Mouse (Mus musculus) embryonic facial prominence, embryonic 15.5 days (tissue): ENCODE results near the gene Tbl1xr1. TPM values are rescaled to one million over a fixed set of nuclear protein-coding genes. Genes with fewer than 3 reads are reported as not detected.

Experiments
- ATAC-seq: fragments of 200-750 bp; cut with Nextera tagmentation; 2 replicates; pipeline ENCODE4 v1.8.0; 2017; ENCODE audit warnings: low read depth, moderate TSS enrichment; ENCODE audit not compliant: insufficient number of reproducible peaks, low FRiP score, low TSS enrichment
- H3K27ac ChIP-seq: fragments of 300-500 bp; sonication (generic); replicated peaks from 2 replicates; pipeline ENCODE4 v1.5.1; 2015; ENCODE audit warnings: mild to moderate bottlenecking, inconsistent platforms
- H3K27me3 ChIP-seq: fragments of 300-500 bp; sonication (generic); 2 replicates; pipeline ENCODE4 v1.6.1; 2015; ENCODE audit warnings: inconsistent platforms
- H3K36me3 ChIP-seq: fragments of 300-500 bp; sonication (generic); 2 replicates; pipeline ENCODE4 v1.6.1; 2015; ENCODE audit warnings: mild to moderate bottlenecking, inconsistent platforms
- H3K4me1 ChIP-seq: fragments of 300-500 bp; sonication (generic); 2 replicates; pipeline ENCODE4 v1.6.1; 2015; ENCODE audit warnings: inconsistent platforms
- H3K4me2 ChIP-seq: fragments of 300-500 bp; sonication (generic); replicated peaks from 2 replicates; pipeline ENCODE4 v1.6.1; 2015; ENCODE audit warnings: mild to moderate bottlenecking, inconsistent platforms
- H3K4me3 ChIP-seq: fragments of 300-500 bp; sonication (generic); replicated peaks from 2 replicates; pipeline ENCODE4 v1.5.1; 2015; ENCODE audit warnings: mild to moderate bottlenecking, inconsistent platforms
- H3K9ac ChIP-seq: fragments of 300-500 bp; sonication (generic); 2 replicates; pipeline ENCODE4 v1.6.1; 2015; ENCODE audit warnings: inconsistent platforms
- H3K9me3 ChIP-seq: fragments of 300-500 bp; sonication (generic); replicated peaks from 2 replicates; pipeline ENCODE4 v1.6.1; 2016; ENCODE audit warnings: inconsistent platforms
- WGBS: fragments of 180-500 bp; shearing (Covaris S2); methylation state at CpG from one replicate; pipeline ENCODE4 v1.1.7; 2015; 5-methylcytosine and 5-hydroxymethylcytosine counted together
- polyA plus RNA-seq: library from polyadenylated mRNA; unstranded; fragments of >200 nt; fragmentation: Nextera tagmentation; extraction: Ambion mirVana; gene quantifications from 2 replicates; pipeline ENCODE4 v1.2.1, GENCODE M21; 2015

The Tbl1xr1 gene
- polyA plus RNA-seq, 1 experiment from 2014 or later = 28.3 TPM

- no peak overlapping the region for H3K4me2 ChIP-seq
- H3K27me3 ChIP-seq = no peaks in the 10 kb centered on the region
- ATAC-seq = no peak
- H3K9me3 ChIP-seq = no peaks in the 10 kb centered on the region
- no peak overlapping the region for H3K27ac ChIP-seq
- H3K4me3 ChIP-seq = no peak overlapping the region
- WGBS = 85% methylated on average over 5 of the region's 5 CpGs
- peaks cover 7% of the 10 kb centered on the region; the same call in 1 of the 2 replicates for H3K4me1 ChIP-seq
- no peak overlapping the region for H3K9ac ChIP-seq
- H3K36me3 ChIP-seq = no peaks in the 10 kb centered on the region
Observed at GRCm38 (mm10) chr3:22173171-22173570, 96.7 kb downstream of the Tbl1xr1 start.

- no peaks in the 10 kb centered on the region for H3K36me3 ChIP-seq
- H3K9me3 ChIP-seq = no peaks in the 10 kb centered on the region
- 26% methylated on average over 4 of the region's 4 CpGs for WGBS
- no peak overlapping the region for H3K4me3 ChIP-seq
- no peak overlapping the region for H3K4me2 ChIP-seq
- no peaks in the 10 kb centered on the region for H3K27me3 ChIP-seq
- H3K4me1 ChIP-seq = 0 out of 2 replicates have a peak, but pooled peaks cover 4% of the 10 kb centered on the region
- ATAC-seq = no peak
- H3K27ac ChIP-seq = no peak overlapping the region
- no peak overlapping the region for H3K9ac ChIP-seq
Observed at GRCm38 (mm10) chr3:22174232-22174631, 97.8 kb downstream of the Tbl1xr1 start.

- no peak for ATAC-seq
- H3K9me3 ChIP-seq = no peaks in the 10 kb centered on the region
- H3K4me1 ChIP-seq = no peaks in the 10 kb centered on the region
- no peaks in the 10 kb centered on the region for H3K27me3 ChIP-seq
- no peak overlapping the region for H3K4me3 ChIP-seq
- WGBS = 84% methylated on average over 4 of the region's 4 CpGs
- H3K27ac ChIP-seq = no peak overlapping the region
- no peak overlapping the region for H3K9ac ChIP-seq
- H3K4me2 ChIP-seq = no peak overlapping the region
- no peaks in the 10 kb centered on the region for H3K36me3 ChIP-seq
Observed at GRCm38 (mm10) chr3:22180076-22180475, 103.6 kb downstream of the Tbl1xr1 start.

DNA sequence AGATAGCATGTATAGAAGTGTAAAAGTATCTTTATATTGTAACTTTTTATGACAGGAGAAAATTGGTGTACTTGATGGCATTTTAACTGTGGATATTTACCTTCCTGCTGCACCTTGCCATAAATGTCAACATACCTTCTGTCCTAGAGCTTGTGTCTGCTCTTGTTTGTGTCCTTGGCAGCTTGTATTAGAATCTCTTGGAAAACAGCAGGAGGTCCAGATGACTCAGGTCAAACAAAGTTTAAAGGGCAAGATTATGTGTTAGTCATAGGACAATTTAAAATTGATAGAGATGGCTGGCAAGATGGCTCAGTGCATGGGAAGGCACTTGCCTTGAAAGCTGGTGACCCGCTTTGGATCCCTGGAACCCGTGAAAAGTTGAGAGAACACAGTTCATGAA is 104.6 kb downstream of the Tbl1xr1 start:
- Histone ChIP-seq H3K4me1 (no peaks in the 10 kb centered on the region), H3K27ac (no peak overlapping the region), H3K4me3 (no peak overlapping the region), H3K9ac (no peak overlapping the region), H3K4me2 (no peak overlapping the region), H3K9me3 (no peaks in the 10 kb centered on the region), H3K36me3 (no peaks in the 10 kb centered on the region), H3K27me3 (no peaks in the 10 kb centered on the region)
- 91% methylated on average over 2 of the region's 2 CpGs for WGBS
- ATAC-seq = no peak

- 83% methylated on average over 4 of the region's 4 CpGs for WGBS
- no peaks in the 10 kb centered on the region for H3K27me3 ChIP-seq
- H3K36me3 ChIP-seq = 0 out of 2 replicates have a peak, but pooled peaks cover 3% of the 10 kb centered on the region
- H3K9ac ChIP-seq = no peak overlapping the region
- ATAC-seq = no peak
- no peaks in the 10 kb centered on the region for H3K9me3 ChIP-seq
- no peak overlapping the region for H3K27ac ChIP-seq
- no peaks in the 10 kb centered on the region for H3K4me1 ChIP-seq
- no peak overlapping the region for H3K4me2 ChIP-seq
- H3K4me3 ChIP-seq = no peak overlapping the region
Observed at GRCm38 (mm10) chr3:22185265-22185664, 108.8 kb downstream of the Tbl1xr1 start.

DNA sequence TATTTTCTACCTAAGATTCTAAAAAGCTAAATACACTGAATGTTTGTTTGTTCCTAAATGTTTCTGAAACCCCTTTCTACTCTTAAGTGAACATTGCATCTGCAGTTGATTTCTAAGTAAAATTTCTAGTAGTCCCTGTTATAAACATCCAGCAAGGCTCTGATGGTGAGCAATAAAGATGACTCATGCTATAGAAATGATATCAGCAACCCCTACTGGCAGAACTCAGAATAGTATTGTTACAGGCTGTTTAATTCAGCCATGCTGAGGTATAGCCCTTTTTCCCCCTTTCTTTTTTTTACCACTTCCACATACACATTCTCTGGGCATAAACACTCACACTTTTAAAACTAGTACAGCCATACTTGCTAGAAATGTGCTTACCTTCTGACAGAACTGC is 114.0 kb downstream of the Tbl1xr1 start:
- Histone ChIP-seq H3K9me3 (no peaks in the 10 kb centered on the region), H3K36me3 (peaks cover 36% of the 10 kb centered on the region), H3K4me1 (no peaks in the 10 kb centered on the region), H3K27ac (no peak overlapping the region), H3K27me3 (no peaks in the 10 kb centered on the region), H3K4me3 (no peak overlapping the region), H3K4me2 (no peak overlapping the region), H3K9ac (no peak overlapping the region)
- ATAC-seq = no peak

DNA sequence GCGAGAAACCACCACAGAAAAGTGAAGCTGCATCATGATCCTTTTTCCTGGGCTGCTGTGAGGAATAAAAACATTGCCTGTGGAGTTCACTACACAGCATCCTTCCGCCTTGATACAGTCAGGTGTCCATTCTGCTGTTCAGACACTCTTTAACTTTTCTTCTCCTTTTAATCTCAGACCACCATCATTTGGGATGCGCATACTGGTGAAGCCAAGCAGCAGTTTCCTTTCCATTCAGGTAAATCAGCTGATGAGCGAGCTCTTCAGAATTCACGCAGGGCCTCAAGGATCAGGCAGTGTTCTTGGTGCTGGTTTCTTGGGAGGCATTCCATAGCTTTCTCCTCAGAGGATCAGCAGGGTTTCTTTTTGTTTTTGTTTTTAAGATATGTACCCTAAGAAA is 116.5 kb downstream of the Tbl1xr1 start:
- WGBS = 94% methylated on average over 5 of the region's 5 CpGs
- Histone ChIP-seq H3K9ac (no peak overlapping the region), H3K4me2 (no peak overlapping the region), H3K27ac (no peak overlapping the region), H3K27me3 (no peaks in the 10 kb centered on the region), H3K9me3 (no peaks in the 10 kb centered on the region), H3K4me1 (no peaks in the 10 kb centered on the region), H3K36me3 (peaks cover 43% of the 10 kb centered on the region), H3K4me3 (no peak overlapping the region)
- ATAC-seq = no peak

- Histone ChIP-seq H3K36me3 (peaks cover 55% of the 10 kb centered on the region), H3K4me3 (no peak overlapping the region), H3K9ac (no peak overlapping the region), H3K27me3 (no peaks in the 10 kb centered on the region), H3K4me1 (no peaks in the 10 kb centered on the region), H3K27ac (no peak overlapping the region), H3K9me3 (no peaks in the 10 kb centered on the region), H3K4me2 (no peak overlapping the region)
- ATAC-seq = no peak
- WGBS = 88% methylated on average over 7 of the region's 7 CpGs
Observed at GRCm38 (mm10) chr3:22194185-22194856, 117.9 kb downstream of the Tbl1xr1 start.

DNA sequence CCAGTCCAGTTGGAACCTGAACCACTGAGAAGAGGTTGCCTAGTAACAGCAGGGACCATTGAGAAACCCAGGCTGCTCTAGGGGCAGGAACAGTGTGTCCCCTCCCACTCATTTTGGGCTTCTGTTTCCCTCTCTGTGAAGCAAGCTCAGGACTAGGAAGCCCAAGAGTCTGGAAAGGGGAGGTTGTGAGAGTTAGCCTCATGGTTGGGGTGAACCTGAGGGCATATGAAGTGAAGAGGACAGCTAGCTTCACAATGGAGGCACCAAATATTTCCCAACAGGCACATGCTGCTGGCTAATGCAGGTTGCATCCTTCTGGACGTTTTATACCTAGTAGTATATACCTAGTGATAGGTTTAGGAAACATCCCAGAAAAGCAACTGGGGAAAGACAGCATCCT is 122.3 kb downstream of the Tbl1xr1 start:
- Histone ChIP-seq H3K4me3 (no peak overlapping the region), H3K4me2 (no peak overlapping the region), H3K27me3 (no peaks in the 10 kb centered on the region), H3K27ac (no peak overlapping the region), H3K9me3 (no peaks in the 10 kb centered on the region), H3K9ac (no peak overlapping the region), H3K36me3 (peaks cover 59% of the 10 kb centered on the region), H3K4me1 (no peaks in the 10 kb centered on the region)
- ATAC-seq = no peak
- 72% methylated on average over 1 of the region's 1 CpGs for WGBS

- Histone ChIP-seq H3K4me2 (no peak overlapping the region), H3K27me3 (no peaks in the 10 kb centered on the region), H3K36me3 (peaks cover 49% of the 10 kb centered on the region), H3K27ac (no peak overlapping the region), H3K9me3 (no peaks in the 10 kb centered on the region), H3K4me3 (no peak overlapping the region), H3K4me1 (no peaks in the 10 kb centered on the region), H3K9ac (no peak overlapping the region)
- 96% methylated on average over 3 of the region's 3 CpGs for WGBS
- no peak for ATAC-seq
Observed at GRCm38 (mm10) chr3:22204186-22204585, 127.7 kb downstream of the Tbl1xr1 start.

DNA sequence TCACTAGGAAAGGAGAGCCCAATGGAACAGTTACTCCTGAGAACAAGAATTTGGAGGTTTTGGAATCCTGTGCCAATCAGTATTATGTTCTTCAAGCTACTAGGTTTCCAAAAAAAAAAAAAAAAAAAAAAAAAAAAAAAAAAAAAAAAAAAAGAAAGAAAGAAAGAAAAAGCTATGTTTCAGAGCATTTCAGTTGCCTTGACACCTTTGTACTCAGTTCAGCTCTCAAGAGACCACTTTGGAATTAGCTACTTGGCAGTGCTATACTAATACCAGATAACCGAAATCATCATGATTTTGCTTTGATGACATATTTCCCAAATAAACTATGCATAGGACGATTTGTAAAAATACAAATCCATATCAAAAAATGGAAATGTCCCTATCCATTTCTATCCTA is 145.1 kb downstream of the Tbl1xr1 start:
- ATAC-seq = no peak
- Histone ChIP-seq H3K4me1 (peaks cover 5% of the 10 kb centered on the region; the same call in 1 of the 2 replicates), H3K27me3 (no peaks in the 10 kb centered on the region), H3K36me3 (no peaks in the 10 kb centered on the region), H3K9ac (no peak overlapping the region), H3K27ac (no peak overlapping the region), H3K4me2 (no peak overlapping the region), H3K4me3 (no peak overlapping the region), H3K9me3 (no peaks in the 10 kb centered on the region)
- 76% methylated on average over 2 of the region's 2 CpGs for WGBS

DNA sequence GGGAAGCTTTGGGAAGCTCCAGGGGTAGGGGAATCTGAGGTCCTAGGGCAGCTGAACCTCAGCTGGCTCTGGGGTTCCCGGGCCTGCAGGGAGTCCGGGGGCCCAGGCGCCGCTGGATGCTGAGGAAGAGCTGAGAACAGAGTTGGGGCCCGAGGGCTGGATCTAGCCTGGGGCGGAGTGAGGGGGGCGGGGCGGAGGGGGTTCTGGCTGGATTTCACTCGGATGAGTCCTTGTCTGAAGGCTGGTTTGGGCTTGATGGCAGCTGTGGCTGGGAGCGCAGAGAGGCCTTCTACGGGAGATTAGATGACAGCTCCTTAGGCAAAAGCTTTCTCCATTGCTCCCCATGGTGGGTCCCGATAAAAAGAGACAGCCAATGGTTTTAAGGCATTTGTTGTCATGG is 145.9 kb downstream of the Tbl1xr1 start:
- no peak overlapping the region for H3K9ac ChIP-seq
- no peaks in the 10 kb centered on the region for H3K9me3 ChIP-seq
- no peaks in the 10 kb centered on the region for H3K27me3 ChIP-seq
- ATAC-seq = peak; percentile 34; the same call in 1 of the 2 replicates
- H3K4me2 ChIP-seq = 0 out of 2 replicates have a peak overlapping the region, but pooled peaks have one; percentile 10
- no peaks in the 10 kb centered on the region for H3K36me3 ChIP-seq
- no peak overlapping the region for H3K27ac ChIP-seq
- H3K4me3 ChIP-seq = no peak overlapping the region
- WGBS = 24% methylated on average over 12 of the region's 12 CpGs
- H3K4me1 ChIP-seq = peaks cover 5% of the 10 kb centered on the region; the same call in 1 of the 2 replicates
